Mouse (Mus musculus): ENCODE results near the gene Vmn2r91.
"Not testable (repeated sequence)": the region's sequence is repeated elsewhere in the genome, so short reads cannot be mapped to it uniquely, and the experiment has no call there.

Gene Vmn2r91

DNA sequence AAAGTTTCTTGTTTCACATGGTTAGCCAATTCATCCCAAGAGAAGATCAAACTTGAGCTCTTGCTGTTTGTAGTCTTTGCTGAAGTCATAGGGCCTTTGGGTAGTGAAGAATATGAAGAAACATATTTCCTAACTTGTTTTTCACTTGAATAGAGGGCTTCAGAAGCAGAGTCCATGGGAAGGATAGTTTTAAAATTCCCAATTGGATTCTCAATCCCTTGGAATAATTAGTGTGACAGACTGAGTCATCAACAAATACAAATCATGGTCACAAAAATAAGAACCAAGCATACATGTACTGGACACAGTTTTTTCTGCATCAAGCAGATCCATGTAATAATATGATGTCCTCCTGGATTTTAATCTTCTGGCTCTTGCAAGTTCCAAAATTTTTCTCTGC, at the start of gene Vmn2r91:
Vmn2r91 (plus strand) TSS at position 301 of the 400 bp plus-strand sequence.
- not testable (repeated sequence) for DNase-seq

DNA sequence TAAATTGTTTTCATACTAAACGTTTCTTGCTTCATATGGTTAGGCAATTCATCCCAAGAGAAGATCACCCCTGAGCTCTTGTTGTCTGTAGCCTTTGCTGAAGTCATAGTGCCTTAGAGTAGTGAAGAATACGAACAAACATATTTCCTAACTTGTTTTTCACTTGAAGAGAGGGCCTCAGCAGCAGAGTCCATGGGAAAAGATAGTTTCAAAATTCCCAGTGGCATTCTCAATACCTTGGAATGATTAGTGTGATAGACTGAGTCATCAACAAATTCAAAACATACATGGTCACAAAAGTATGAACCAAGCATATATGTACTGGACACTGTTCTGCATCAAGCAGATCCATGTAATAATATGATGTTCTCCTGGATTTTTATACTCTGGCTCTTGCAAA, 35.7 kb upstream of the Vmn2r91 start, which contains the start of gene Vmn2r124:
Vmn2r124 (plus strand) TSS at position 301 of the 400 bp plus-strand sequence.
- DNase-seq, result no peak

DNA sequence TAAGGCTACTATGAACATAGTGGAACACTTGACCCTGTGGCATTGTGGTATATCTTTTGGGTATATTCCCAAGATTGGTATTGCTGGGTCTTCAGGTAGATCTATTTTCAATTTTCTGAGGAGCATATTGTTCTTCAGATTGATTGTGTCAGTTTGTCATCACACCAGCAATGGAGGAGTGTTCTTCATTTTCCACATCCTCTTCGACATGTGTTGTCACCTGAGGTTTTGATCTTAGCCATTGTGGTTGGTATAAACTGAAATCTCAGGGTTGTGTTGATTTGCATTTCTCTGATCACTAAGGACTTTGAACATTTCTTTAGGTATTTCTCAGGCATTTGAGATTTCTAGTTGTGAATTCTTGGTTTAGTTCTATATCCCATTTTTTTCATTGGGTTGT, 10.8 kb downstream of the Vmn2r91 start:
- not testable (repeated sequence) for DNase-seq

DNA sequence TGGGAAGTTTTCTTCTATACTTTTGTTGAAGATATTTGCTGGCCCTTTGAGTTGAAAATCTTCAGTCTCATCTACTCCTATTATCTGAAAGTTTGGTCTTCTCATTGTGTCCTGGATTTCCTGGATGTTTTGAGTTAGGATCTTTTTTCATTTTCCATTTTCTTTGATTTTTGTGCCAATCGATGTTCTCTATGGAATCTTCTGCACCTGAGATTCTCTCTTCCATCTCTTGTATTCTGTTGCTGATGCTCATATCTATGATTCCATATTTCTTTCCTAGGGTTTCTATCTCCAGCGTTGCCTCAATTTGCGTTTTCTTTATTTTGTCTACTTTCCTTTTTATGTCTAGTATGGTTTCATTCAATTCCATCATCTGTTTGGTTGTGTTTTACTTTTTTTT, 17.4 kb downstream of the Vmn2r91 start:
- DNase-seq, result not testable (repeated sequence)

DNA sequence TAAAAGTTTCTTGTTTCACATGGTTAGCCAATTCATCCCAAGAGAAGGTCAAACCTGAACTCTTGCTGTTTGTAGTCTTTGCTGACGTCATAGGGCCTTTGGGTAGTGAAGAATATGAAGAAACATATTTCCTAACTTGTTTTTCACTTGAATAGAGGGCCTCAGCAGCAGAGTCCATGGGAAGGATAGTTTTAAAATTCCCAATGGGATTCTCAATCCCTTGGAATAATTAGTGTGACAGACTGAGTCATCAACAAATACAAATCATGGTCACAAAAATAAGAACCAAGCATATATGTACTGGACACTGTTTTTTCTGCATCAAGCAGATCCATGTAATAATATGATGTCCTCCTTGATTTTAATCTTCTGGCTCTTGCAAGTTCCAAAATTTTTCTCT, 66.8 kb downstream of the Vmn2r91 start, which contains the start of gene Vmn2r92:
Vmn2r92 (plus strand) TSS at position 301 of the 400 bp plus-strand sequence.
- not testable (repeated sequence) for DNase-seq

DNA sequence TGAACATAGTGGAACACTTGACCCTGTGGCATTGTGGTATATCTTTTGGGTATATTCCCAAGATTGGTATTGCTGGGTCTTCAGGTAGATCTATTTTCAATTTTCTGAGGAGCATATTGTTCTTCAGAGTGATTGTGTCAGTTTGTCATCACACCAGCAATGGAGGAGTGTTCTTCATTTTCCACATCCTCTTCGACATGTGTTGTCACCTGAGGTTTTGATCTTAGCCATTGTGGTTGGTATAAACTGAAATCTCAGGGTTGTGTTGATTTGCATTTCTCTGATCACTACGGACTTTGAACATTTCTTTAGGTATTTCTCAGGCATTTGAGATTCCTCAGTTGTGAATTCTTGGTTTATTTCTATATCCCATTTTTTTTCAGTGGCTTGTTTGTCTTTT, 76.4 kb downstream of the Vmn2r91 start:
- DNase-seq, result not testable (repeated sequence)

Measured in B cell, adult 2 months (primary cell).